Mouse (Mus musculus): ENCODE measurements at regions not wholly inside any gene's neighbourhood (a gene's known extent, or its start where the extent isn't known, plus 50 kb on each side); places are given as distances from the start of the nearest gene placed in this dataset.

GRCm38 (mm10) chr9:61289117-61289516, 83.0 kb upstream of the Tle3 start:
- no peak overlapping the region for H3K4me3 ChIP-seq
- TF ChIP-seq CTCF (conservative IDR thresholded peaks at IDR 0.05): no peak
- H3K27ac ChIP-seq: no peak overlapping the region
- DNase-seq (ENCODE audit: low spot score in 2 of 2): no peak

GRCm38 (mm10) chr9:61289713-61290112, 82.5 kb upstream of the Tle3 start:
- no peak overlapping the region for H3K27ac ChIP-seq
- TF ChIP-seq CTCF (conservative IDR thresholded peaks at IDR 0.05): no peak
- no peak overlapping the region for H3K4me3 ChIP-seq
- DNase-seq (ENCODE audit: low spot score in 2 of 2): no peak

- DNase-seq (ENCODE audit: low spot score in 2 of 2): no peak
- no peak overlapping the region for H3K4me3 ChIP-seq
- H3K27ac ChIP-seq: no peak overlapping the region
- no peak for TF ChIP-seq CTCF (conservative IDR thresholded peaks at IDR 0.05)
These were observed 80.5 kb upstream of the Tle3 start for GRCm38 (mm10) chr9:61291646-61292045.

- no peak overlapping the region for H3K27ac ChIP-seq
- no peak for DNase-seq (ENCODE audit: low spot score in 2 of 2)
- no peak for TF ChIP-seq CTCF (conservative IDR thresholded peaks at IDR 0.05)
These were observed 79.7 kb upstream of the Tle3 start for GRCm38 (mm10) chr9:61292501-61292900.

GRCm38 (mm10) chr9:61293223-61293985, 78.8 kb upstream of the Tle3 start:
- Histone ChIP-seq H3K27ac (no peak overlapping the region), H3K4me3 (no peak overlapping the region)
- no peak for DNase-seq (ENCODE audit: low spot score in 2 of 2)
- TF ChIP-seq CTCF (conservative IDR thresholded peaks at IDR 0.05): no peak

More at GRCm38 (mm10) chr9:61292501-61292900, 79.7 kb upstream of the Tle3 start:
- no peak overlapping the region for H3K4me3 ChIP-seq

- Histone ChIP-seq H3K27ac (no peak overlapping the region), H3K4me3 (no peak overlapping the region)
- DNase-seq (ENCODE audit: low spot score in 2 of 2): no peak
- no peak for TF ChIP-seq CTCF (conservative IDR thresholded peaks at IDR 0.05)
These were observed 77.2 kb upstream of the Tle3 start for GRCm38 (mm10) chr9:61295001-61295400.

- Histone ChIP-seq H3K4me3 (no peak overlapping the region), H3K27ac (no peak overlapping the region)
- DNase-seq (ENCODE audit: low spot score in 2 of 2): no peak
- TF ChIP-seq CTCF (conservative IDR thresholded peaks at IDR 0.05): no peak
These were observed 75.7 kb upstream of the Tle3 start for GRCm38 (mm10) chr9:61296311-61296947.

GRCm38 (mm10) chr9:61297385-61297784, 74.8 kb upstream of the Tle3 start:
- Histone ChIP-seq H3K27ac (no peak overlapping the region), H3K4me3 (no peak overlapping the region)
- TF ChIP-seq CTCF (conservative IDR thresholded peaks at IDR 0.05): no peak
- no peak for DNase-seq (ENCODE audit: low spot score in 2 of 2)

- TF ChIP-seq CTCF (conservative IDR thresholded peaks at IDR 0.05): no peak
- no peak overlapping the region for H3K27ac ChIP-seq
- DNase-seq (ENCODE audit: low spot score in 2 of 2): no peak
- H3K4me3 ChIP-seq: no peak overlapping the region
These were observed 72.1 kb upstream of the Tle3 start for GRCm38 (mm10) chr9:61299873-61300560.

GRCm38 (mm10) chr9:61301070-61301469, 71.1 kb upstream of the Tle3 start:
- no peak for TF ChIP-seq CTCF (conservative IDR thresholded peaks at IDR 0.05)
- Histone ChIP-seq H3K4me3 (no peak overlapping the region), H3K27ac (no peak overlapping the region)
- DNase-seq (ENCODE audit: low spot score in 2 of 2): no peak

- Histone ChIP-seq H3K27ac (no peak overlapping the region), H3K4me3 (no peak overlapping the region)
- DNase-seq (ENCODE audit: low spot score in 2 of 2): no peak
- no peak for TF ChIP-seq CTCF (conservative IDR thresholded peaks at IDR 0.05)
These were observed 69.4 kb upstream of the Tle3 start for GRCm38 (mm10) chr9:61302724-61303123.

- no peak overlapping the region for H3K27ac ChIP-seq
- no peak for DNase-seq (ENCODE audit: low spot score in 2 of 2)
- no peak for TF ChIP-seq CTCF (conservative IDR thresholded peaks at IDR 0.05)
- H3K4me3 ChIP-seq: no peak overlapping the region
These were observed 65.9 kb upstream of the Tle3 start for GRCm38 (mm10) chr9:61306306-61306705.

- Histone ChIP-seq H3K4me3 (no peak overlapping the region), H3K27ac (no peak overlapping the region)
- DNase-seq (ENCODE audit: low spot score in 2 of 2): no peak
- TF ChIP-seq CTCF (conservative IDR thresholded peaks at IDR 0.05): no peak
These were observed 63.1 kb upstream of the Tle3 start for GRCm38 (mm10) chr9:61309096-61309495.

All from layer of hippocampus, adult 2 months (tissue).